Mouse (Mus musculus): ENCODE results near the gene Ppp3r2. TPM values are rescaled to one million over a fixed set of nuclear protein-coding genes. Genes with fewer than 3 reads are reported as not detected.

Ppp3r2 gene
- polyA plus RNA-seq, 1 experiment: not detected

DNA sequence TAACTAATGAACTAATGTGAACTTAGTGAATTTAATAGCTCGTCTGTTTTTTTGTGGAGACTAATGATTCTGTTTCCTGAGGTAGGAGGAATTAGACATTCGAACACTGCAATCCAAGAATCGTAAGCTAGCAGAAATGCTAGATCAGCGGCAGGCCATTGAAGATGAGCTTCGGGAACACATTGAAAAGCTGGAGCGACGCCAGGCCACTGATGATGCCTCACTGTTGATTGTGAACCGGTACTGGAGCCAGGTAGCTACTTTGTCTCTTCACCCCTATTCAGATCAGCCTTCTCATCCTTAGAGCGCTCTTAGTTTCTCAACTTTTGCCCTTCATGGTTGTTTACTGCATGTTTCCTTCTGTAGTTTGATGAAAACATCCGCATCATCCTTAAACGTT, 44.0 kb downstream of the Ppp3r2 start:
- peaks cover 34% of the 10 kb centered on the region for H3K36me3 ChIP-seq (ENCODE audit: control insufficient read depth, insufficient read depth, low read length)
- TF ChIP-seq POLR2A (IDR thresholded peaks at IDR 0.05; ENCODE audit: low read depth, low read length): no peak
- TF ChIP-seq CTCF (IDR thresholded peaks at IDR 0.05; ENCODE audit: extremely low read depth, insufficient read depth, insufficient read length, insufficient replicate concordance): no peak
- H3K4me1 ChIP-seq (ENCODE audit: control insufficient read depth, insufficient read depth, insufficient read length): no peaks in the 10 kb centered on the region
- H3K4me3 ChIP-seq (ENCODE audit: extremely low read depth, insufficient read depth, insufficient read length): no peak overlapping the region
- no peak for DNase-seq (ENCODE audit: low read depth in 1 of 2, low spot score in 2 of 2)
- 91% methylated on average over 11 of the region's 11 CpGs for WGBS
- no peaks in the 10 kb centered on the region for H3K27me3 ChIP-seq (ENCODE audit: control insufficient read depth, insufficient read depth, low read length)
- H3K27ac ChIP-seq (ENCODE audit: insufficient read depth, low read length): no peak overlapping the region

DNA sequence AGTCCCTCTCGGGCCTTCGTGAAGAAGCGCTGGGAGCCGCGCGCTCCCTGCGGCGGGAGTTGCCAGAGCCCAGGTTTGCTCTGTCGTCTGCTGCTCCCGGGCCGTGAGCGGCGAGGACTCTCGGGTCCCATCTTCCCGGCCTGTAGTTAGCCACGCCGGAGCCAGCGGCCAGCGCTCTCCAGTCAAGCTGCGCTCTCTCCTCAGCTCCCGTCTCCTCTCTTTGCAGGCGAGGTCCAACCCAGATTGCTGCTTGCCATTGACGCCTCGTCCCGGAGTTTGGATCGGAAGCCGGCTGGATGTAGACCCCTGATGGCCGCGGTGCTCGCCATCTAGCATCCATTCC, 49.7 kb downstream of the Ppp3r2 start:
- no peak for TF ChIP-seq CTCF (IDR thresholded peaks at IDR 0.05; ENCODE audit: extremely low read depth, insufficient read depth, insufficient read length, insufficient replicate concordance)
- TF ChIP-seq POLR2A (IDR thresholded peaks at IDR 0.05; ENCODE audit: low read depth, low read length): no peak
- WGBS: under 1% methylated on average over 30 of the region's 30 CpGs
- no peaks in the 10 kb centered on the region for H3K4me1 ChIP-seq (ENCODE audit: control insufficient read depth, insufficient read depth, insufficient read length)

DNA sequence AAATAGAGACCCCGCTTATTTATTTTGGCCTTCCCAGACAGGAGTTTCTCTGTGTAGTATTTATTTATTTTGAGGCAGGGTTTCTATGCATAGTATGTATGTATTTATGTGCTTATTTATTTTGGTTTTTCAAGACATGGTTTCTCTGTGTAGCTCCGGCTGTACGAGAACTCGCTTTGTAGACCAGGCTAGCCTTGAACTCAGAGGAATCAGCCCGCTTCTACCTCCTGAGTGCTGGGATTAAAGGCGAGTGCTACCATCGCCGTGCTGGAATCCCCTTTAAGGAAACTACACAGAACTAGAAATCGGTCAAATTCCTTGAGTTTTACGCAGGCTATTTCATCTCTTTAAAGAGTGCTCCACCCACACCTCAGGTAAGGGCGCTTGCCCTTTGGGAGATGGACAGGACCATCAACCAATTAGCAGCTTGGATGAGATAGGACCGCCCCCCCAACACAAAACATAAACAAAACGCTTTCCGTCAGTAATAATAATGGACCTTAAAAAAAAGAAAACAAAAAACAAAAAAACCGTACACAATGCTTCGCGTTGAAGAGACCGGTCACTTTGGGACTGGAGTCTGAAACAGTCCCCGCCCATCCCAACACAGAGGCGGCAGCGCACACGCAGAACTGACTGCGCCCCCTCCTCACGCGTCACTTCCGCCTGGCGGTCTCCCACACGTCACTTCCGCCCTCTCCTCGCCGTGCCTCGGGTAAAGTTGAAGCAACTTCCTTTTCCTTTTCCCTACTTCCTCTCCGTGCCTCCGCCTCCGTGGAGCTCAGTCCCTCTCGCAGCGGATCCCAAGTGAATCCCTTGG, 50.3 kb downstream of the Ppp3r2 start, which contains the start of gene Rnf20:
Rnf20 (plus strand) TSS at position 688 of the 820 bp plus-strand sequence.
- H3K4me3 ChIP-seq (ENCODE audit: extremely low read depth, insufficient read depth, insufficient read length): peak within 1 kb of the TSS; percentile 88
- no peak for TF ChIP-seq CTCF (IDR thresholded peaks at IDR 0.05; ENCODE audit: extremely low read depth, insufficient read depth, insufficient read length, insufficient replicate concordance)
- no peak for TF ChIP-seq POLR2A (IDR thresholded peaks at IDR 0.05; ENCODE audit: low read depth, low read length)
- peak; percentile 91 to 92 for DNase-seq (ENCODE audit: low read depth in 1 of 2, low spot score in 2 of 2)
- peaks cover 11% of the 10 kb centered on the region for H3K36me3 ChIP-seq (ENCODE audit: control insufficient read depth, insufficient read depth, low read length)
- peak within 1 kb of the TSS; percentile 63 for H3K27ac ChIP-seq (ENCODE audit: insufficient read depth, low read length)
- WGBS: 4% methylated on average over 37 of the region's 37 CpGs
- no peaks in the 10 kb centered on the region for H3K27me3 ChIP-seq (ENCODE audit: control insufficient read depth, insufficient read depth, low read length)
- H3K4me1 ChIP-seq (ENCODE audit: control insufficient read depth, insufficient read depth, insufficient read length): no peaks in the 10 kb centered on the region

More for the DNA sequence above, 49.7 kb downstream of the Ppp3r2 start:
- peak overlapping the region; percentile 88 for H3K4me3 ChIP-seq (ENCODE audit: extremely low read depth, insufficient read depth, insufficient read length)
- peak overlapping the region; percentile 63 for H3K27ac ChIP-seq (ENCODE audit: insufficient read depth, low read length)
- no peaks in the 10 kb centered on the region for H3K27me3 ChIP-seq (ENCODE audit: control insufficient read depth, insufficient read depth, low read length)
- DNase-seq (ENCODE audit: low read depth in 1 of 2, low spot score in 2 of 2): no peak
- H3K36me3 ChIP-seq (ENCODE audit: control insufficient read depth, insufficient read depth, low read length): peaks cover 14% of the 10 kb centered on the region

DNA sequence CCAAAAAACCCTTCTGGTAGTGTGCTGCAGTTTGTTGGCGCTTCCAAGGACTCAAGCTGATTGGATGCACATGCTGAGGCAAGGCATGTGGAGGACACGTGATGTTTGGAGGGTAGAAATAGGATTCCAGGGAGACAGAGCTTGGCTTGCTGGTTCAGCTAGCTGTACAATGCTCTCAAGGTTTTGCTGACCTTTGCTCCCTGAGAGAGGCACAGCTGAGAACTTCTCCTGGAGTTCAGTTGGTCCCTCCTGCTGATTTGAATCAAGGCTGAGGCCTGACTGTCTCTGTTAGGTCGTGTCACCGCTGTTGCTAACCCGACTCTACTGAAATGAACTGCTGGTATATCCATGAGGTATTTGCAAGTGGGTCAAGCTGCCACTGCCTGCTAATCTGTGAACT, 52.9 kb downstream of the Ppp3r2 start:
- H3K27me3 ChIP-seq (ENCODE audit: control insufficient read depth, insufficient read depth, low read length): no peaks in the 10 kb centered on the region
- 87% methylated on average over 5 of the region's 5 CpGs for WGBS
- no peak overlapping the region for H3K27ac ChIP-seq (ENCODE audit: insufficient read depth, low read length)
- DNase-seq (ENCODE audit: low read depth in 1 of 2, low spot score in 2 of 2): no peak
- H3K36me3 ChIP-seq (ENCODE audit: control insufficient read depth, insufficient read depth, low read length): 0 out of 2 replicates have a peak, but pooled peaks cover 1% of the 10 kb centered on the region
- no peaks in the 10 kb centered on the region for H3K4me1 ChIP-seq (ENCODE audit: control insufficient read depth, insufficient read depth, insufficient read length)
- H3K4me3 ChIP-seq (ENCODE audit: extremely low read depth, insufficient read depth, insufficient read length): no peak overlapping the region
- TF ChIP-seq POLR2A (IDR thresholded peaks at IDR 0.05; ENCODE audit: low read depth, low read length): no peak
- TF ChIP-seq CTCF (IDR thresholded peaks at IDR 0.05; ENCODE audit: extremely low read depth, insufficient read depth, insufficient read length, insufficient replicate concordance): no peak

Other genes starting within 250 kb of the Ppp3r2 start
- not detected in 2 replicates for gene Acnat1, start 208.1 kb downstream of the Ppp3r2 start, polyA plus RNA-seq (2012; rRNA removed)
- gene Baat, start 175.5 kb downstream of the Ppp3r2 start, polyA plus RNA-seq (2012; rRNA removed): not detected in 2 replicates
- gene Mrpl50, start 160.9 kb downstream of the Ppp3r2 start, polyA plus RNA-seq (2012; rRNA removed): 1.2 and 1.4 TPM in 2 replicates
- 0.58 and 0.62 TPM in 2 replicates for gene Zfp189, start 160.8 kb downstream of the Ppp3r2 start, polyA plus RNA-seq (2012; rRNA removed)
- 0.13 and 1.1 TPM in 2 replicates for gene Aldob, start 132.5 kb downstream of the Ppp3r2 start, polyA plus RNA-seq (2012; rRNA removed)
- 5.5 and 9.7 TPM in 2 replicates for gene Tmem246, start 84.1 kb downstream of the Ppp3r2 start, polyA plus RNA-seq (2012; rRNA removed)
- 16.6 and 19.5 TPM in 2 replicates for gene Rnf20, start 50.0 kb downstream of the Ppp3r2 start, polyA plus RNA-seq (2012; rRNA removed)
- not detected in 2 replicates for gene Grin3a, start 163.7 kb upstream of the Ppp3r2 start, polyA plus RNA-seq (2012; rRNA removed)

Data from spleen, adult 2 months (tissue).